Mouse (Mus musculus) ES-CJ7 (cell line): ENCODE measurements around the gene Cyb5r3.

ENCODE experiments used
- DNase-seq: peaks from one replicate; pipeline ENCODE4 v3.0.0; 2011; ENCODE audit warnings: low read depth, low spot score

Gene Cyb5r3

GRCm38 (mm10) chr15:83169772-83170722 lies 2.3 kb downstream of the Cyb5r3 start:
- no peak for DNase-seq

DNA sequence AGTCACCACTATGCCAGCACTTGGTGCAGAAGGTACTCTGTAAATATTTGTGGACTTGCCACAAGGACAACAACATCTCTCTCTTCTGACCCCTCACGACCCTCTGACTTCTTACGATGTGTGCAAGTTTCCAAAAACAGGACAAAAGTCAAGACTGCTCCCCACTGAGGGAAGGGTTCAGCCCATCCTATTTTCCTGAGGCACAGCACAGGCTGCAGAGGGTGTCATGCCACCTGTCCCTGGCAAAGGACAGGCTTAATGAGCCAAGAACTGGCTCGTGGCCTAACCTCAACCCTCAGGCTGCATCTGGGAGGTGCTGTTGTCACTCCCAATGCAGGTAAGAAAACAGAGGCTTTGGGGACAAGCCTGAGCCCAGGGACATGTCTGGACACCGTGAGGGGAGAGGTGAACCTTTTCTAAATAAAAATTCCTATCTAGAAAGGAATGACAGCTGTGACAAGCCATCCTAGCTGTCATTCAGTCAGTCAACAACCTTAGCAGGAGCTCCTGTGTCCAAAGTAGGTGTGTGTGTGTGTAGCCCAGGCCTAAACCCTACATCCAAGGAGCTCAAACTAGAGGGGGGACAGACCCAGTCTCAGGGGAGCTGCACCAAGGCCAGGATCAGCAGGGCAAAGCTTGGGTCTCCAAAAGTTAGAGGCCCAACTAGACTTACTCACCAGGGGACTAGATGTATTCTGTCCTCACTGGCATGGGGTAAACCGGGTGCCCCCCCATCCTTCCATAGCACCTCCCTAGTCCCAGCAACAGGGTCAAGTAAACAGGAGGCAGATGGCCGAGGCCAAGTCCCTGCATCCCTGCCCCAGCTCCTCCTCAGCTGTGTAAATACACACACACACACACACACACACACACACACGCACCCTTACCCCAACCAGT lies 3.3 kb downstream of the Cyb5r3 start:
- DNase-seq = no peak

GRCm38 (mm10) chr15:83168311-83168710 lies 4.1 kb downstream of the Cyb5r3 start:
- no peak for DNase-seq

GRCm38 (mm10) chr15:83167550-83168065 lies 4.8 kb downstream of the Cyb5r3 start:
- DNase-seq = no peak

DNA sequence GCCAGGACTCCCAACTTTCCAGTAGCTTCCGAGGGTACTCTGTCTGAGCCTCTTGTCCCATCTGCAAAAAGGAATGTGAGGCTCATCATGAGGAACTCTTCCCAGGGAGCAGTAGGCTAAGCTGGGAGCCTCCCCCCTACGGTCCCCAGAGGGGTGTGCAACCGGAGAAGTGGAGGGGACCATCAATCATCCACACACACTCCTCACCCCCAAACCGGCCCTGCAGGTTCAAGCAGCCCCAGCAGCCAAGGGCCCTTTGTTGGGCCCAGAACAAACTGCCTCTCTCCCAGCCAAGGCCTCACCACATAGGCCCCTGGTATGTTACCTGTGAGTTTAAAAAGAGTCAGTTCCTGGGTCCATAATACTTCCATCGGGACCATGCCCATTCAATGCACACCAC lies 5.3 kb downstream of the Cyb5r3 start:
- no peak for DNase-seq

- DNase-seq = no peak
Measured at GRCm38 (mm10) chr15:83166642-83167041, 5.8 kb downstream of the Cyb5r3 start.

DNA sequence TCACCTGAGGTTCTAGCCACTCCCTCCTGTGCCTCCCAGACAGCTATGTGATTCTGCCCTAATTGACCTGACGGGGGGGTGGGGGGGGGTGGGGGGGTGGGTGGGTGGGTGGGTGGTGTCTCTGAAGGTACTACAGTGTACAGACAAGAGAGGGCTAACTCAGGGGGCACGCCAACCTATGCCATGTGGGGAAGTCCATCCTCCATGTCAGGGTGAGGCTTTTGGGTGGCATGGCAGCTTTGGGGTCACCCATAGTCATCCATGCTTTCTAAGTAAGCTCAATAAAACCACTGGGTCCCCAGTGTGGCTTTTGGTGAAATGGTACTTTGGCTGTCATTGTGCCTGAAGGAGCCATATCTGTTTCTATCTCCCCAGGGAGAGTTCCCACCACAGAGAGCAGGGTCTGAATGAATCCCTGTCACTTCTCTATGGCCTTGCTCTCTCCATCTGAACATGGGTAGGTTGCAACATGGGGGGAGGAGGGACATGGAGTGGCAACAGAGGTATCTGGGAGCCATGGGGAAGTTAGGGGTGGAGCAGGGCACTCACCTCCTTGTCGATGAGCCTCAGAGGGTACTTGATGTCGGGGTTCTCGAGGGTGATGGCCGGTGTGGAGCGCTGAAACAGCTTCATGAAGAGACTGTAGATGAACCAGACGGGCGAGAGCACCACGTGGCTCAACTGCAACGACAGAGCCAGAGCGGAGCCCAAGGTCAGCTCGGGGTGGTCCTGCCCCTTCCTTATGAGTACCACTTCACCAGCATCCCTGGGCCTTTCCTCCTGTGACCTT lies 6.7 kb downstream of the Cyb5r3 start:
- DNase-seq = no peak

GRCm38 (mm10) chr15:83164971-83165471 lies 7.4 kb downstream of the Cyb5r3 start:
- DNase-seq = no peak

GRCm38 (mm10) chr15:83162818-83163485 lies 9.4 kb downstream of the Cyb5r3 start:
- no peak for DNase-seq

DNA sequence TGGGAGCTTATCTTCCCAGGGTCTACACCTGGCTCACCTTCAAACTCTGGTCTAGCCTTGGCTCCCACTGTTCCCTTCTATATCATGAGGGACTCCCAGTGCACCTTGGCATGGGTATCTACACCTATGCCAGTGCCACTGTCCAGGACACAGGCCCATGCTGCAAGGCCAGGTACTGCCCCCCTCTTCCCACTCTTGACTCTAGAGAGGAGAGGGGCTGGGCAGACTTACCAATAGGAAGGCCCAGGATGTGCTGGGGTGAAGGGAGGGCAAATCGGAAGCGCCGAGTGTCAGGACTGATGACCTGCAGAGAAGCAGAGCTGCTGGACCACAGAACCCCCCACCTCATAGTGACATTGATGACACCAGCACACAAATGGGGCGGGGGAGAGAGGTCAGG lies 10.4 kb downstream of the Cyb5r3 start:
- no peak for DNase-seq

GRCm38 (mm10) chr15:83161062-83161748 lies 11.2 kb downstream of the Cyb5r3 start:
- DNase-seq = no peak

DNA sequence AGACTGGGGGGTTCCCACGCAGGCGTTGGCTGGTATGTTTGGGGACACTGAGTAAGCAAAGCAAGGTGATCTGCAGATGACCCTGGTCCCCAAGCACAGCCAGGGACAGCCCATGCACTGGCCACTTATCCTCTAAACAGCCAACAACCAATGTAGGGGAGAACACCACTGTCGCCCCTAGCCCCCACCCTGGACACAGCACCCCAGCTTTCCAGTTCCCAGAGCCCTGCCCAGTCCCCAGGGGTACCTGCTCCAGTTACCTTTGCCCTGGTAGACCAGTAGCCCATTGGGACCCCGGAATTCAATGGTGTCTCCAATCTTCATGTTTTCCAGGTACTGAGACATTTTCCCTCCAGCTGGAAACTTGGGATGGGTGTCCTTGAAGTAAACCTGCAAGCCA lies 11.8 kb downstream of the Cyb5r3 start:
- no peak for DNase-seq

DNA sequence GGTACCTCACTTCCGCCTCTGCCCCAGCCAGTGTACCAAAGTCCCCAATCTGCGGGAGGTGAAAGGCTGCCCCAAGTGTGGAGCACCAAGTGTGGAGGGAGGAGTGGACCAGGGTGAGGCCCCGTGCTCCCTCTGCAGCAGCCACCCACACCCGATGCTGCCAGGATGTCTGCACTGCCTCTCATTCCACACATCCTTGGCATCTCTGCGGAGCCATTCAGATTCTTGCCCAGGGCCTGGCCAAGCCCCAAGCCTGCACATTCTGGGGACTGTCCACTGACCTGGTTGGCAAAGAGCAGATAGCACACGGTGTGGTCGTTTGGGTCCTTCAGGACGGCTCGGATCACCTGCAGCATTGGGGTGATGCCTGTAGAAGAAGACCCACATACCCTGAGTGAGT lies 12.6 kb downstream of the Cyb5r3 start:
- no peak for DNase-seq

- DNase-seq = no peak
Measured at GRCm38 (mm10) chr15:83158587-83159160, 13.7 kb downstream of the Cyb5r3 start.

- DNase-seq = no peak
Measured at GRCm38 (mm10) chr15:83157667-83158064, 14.7 kb downstream of the Cyb5r3 start.

DNA sequence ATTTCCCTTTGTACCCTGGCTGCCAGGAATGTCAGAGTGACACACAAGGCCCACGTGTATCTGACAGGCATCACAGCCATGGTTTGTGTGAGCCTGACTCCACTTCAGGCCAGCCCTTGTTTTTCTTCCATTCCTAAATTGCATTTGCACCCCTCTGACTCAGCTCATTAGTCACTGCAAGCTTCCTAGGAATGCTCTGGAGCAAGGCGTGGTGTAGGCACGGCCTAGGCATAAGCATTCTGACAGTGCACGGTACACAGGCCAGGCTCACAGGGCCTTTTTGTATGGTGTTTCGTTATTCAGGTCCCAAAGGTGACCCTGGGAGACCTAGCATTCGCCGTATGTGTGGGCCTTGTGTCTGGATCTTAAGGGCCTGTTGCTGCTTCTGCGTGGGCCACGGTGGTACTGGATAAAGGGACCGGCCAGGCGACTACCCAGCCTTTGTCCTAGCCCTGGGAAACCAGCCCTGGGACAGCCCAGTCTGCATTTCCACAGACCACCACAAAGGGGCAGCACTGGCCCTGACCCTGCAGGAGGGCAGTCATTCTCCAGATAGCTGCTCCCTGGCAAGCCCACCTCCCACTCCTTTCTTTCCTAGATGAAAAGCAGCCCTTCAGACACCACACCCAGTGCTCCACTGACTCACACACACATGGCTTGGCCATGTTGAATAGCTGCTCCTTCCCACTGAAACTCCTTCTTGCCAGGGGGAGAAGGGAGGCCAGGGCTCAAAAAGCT lies 15.3 kb downstream of the Cyb5r3 start:
- DNase-seq = peak; percentile 86

- DNase-seq = no peak
Measured at GRCm38 (mm10) chr15:83155672-83156419, 16.5 kb downstream of the Cyb5r3 start.

DNA sequence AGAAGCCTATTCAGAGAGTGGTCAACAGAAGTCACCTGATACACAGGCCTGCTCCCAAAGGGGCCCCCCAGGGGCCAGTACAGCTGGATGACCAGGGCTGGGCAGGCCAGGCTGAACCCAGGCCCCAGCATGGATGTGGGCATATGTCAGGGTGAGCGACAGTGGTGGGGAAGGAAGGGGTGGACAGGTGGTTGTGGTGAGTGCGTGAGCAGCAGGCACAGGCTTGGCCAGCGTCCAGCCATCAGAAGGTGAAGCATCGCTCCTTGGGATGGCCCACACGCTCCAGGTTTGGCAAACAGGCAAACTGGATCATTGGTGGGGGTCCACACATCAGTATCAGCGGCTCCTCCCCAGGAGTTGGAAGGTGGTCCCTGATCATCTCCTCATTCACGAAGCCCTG lies 18.1 kb downstream of the Cyb5r3 start:
- DNase-seq = no peak
